Mouse (Mus musculus) midbrain, embryonic 11.5 days (tissue): ENCODE measurements at regions not wholly inside any gene's neighbourhood (a gene's known extent, or its start where the extent isn't known, plus 50 kb on each side); places are given as distances from the start of the nearest gene placed in this dataset.
A peak's percentile ranks its signal among the peaks of the same experiment; 100 is the strongest.

Source experiments
- ATAC-seq: fragments of 200-750 bp; cut with Nextera tagmentation; 2 replicates; pipeline ENCODE4 v1.8.0; 2017; ENCODE audit warnings: moderate TSS enrichment, moderate library complexity; ENCODE audit not compliant: low FRiP score
- DNase-seq: peaks from one replicate; pipeline ENCODE4 v3.0.0; 2015; ENCODE audit warnings: low spot score; ENCODE audit errors: missing footprints
- H3K27ac ChIP-seq: fragments of 300-500 bp; sonication (generic); 2 replicates; pipeline ENCODE4 v1.5.1; 2014; ENCODE audit warnings: low read depth, low read length
- H3K27me3 ChIP-seq: fragments of 300-500 bp; sonication (generic); 2 replicates; pipeline ENCODE4 v1.6.1; 2014; ENCODE audit warnings: mild to moderate bottlenecking, low read length, moderate library complexity, mixed read lengths; ENCODE audit not compliant: control insufficient read depth, insufficient read depth
- H3K36me3 ChIP-seq: fragments of 300-500 bp; sonication (generic); 2 replicates; pipeline ENCODE4 v1.6.1; 2014; ENCODE audit warnings: mild to moderate bottlenecking, low read length, moderate library complexity, mixed read lengths; ENCODE audit not compliant: control insufficient read depth, insufficient read depth
- H3K4me1 ChIP-seq: fragments of 300-500 bp; sonication (generic); 2 replicates; pipeline ENCODE4 v1.6.1; 2014; ENCODE audit warnings: low read length; ENCODE audit not compliant: control insufficient read depth, insufficient read depth
- H3K4me2 ChIP-seq: fragments of 300-500 bp; sonication (generic); 2 replicates; pipeline ENCODE4 v1.6.1; 2014; ENCODE audit warnings: mild to moderate bottlenecking, moderate library complexity
- H3K4me3 ChIP-seq: fragments of 300-500 bp; sonication (generic); 2 replicates; pipeline ENCODE4 v1.5.1; 2014; ENCODE audit warnings: low read depth, low read length
- H3K9ac ChIP-seq: fragments of 300-500 bp; sonication (generic); 2 replicates; pipeline ENCODE4 v1.6.1; 2014; ENCODE audit warnings: low read length
- H3K9me3 ChIP-seq: fragments of 300-500 bp; sonication (generic); 2 replicates; pipeline ENCODE4 v1.6.1; 2016; ENCODE audit warnings: low read length; ENCODE audit not compliant: control insufficient read depth
- WGBS: fragments of 180-500 bp; shearing (Covaris S2); extraction: QIAGEN DNeasy Blood & Tissue Kit; methylation state at CpG from one replicate; pipeline ENCODE4 v1.1.7; 2014; 5-methylcytosine and 5-hydroxymethylcytosine counted together

DNA sequence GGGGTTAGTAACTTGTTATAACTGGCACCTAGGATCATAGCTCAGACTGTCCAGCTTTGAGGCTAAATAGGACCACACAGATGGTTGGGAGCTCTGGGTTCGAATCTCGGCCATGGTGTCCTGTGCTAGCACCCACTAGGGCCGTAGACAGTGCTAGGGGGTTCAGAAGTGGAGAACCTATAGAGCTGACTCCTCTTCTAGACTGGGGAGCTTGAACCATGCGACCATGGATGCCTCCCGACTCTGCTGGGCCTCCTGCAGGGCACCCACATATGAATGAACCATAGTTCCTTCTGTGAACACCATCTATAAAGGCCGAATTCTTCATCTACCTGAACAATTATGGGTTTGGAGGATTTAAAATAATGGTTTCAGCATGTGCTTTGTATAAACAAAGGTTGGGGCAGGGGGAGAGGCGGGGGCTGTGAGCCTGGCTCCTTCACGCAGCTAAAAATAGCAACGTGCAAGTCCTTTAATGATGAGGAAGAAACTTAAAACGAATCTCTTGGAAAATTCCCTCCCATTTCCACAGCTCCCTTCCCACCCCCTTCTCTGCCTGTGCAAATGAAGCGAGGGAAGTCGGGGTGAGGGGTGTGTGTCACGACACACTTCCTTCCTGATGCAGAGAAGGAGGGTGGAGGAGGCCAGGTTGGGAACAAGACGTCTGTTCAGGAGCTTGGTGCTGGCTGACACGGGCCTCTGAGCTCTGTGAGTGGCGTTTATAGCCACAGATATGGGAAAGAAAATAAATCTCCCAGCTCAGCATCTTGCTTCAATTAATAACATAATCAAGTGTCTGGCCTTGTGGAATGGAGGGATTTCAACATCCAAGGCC is 71.6 kb downstream of the Syf2 start:
- WGBS = 73% methylated on average over 16 of the region's 16 CpGs
- Histone ChIP-seq H3K4me1 (no peaks in the 10 kb centered on the region), H3K4me2 (no peak overlapping the region), H3K36me3 (no peaks in the 10 kb centered on the region), H3K4me3 (no peak overlapping the region), H3K9ac (no peak overlapping the region), H3K27me3 (no peaks in the 10 kb centered on the region), H3K27ac (no peak overlapping the region), H3K9me3 (no peaks in the 10 kb centered on the region)
- DNase-seq = no peak
- ATAC-seq = no peak

DNA sequence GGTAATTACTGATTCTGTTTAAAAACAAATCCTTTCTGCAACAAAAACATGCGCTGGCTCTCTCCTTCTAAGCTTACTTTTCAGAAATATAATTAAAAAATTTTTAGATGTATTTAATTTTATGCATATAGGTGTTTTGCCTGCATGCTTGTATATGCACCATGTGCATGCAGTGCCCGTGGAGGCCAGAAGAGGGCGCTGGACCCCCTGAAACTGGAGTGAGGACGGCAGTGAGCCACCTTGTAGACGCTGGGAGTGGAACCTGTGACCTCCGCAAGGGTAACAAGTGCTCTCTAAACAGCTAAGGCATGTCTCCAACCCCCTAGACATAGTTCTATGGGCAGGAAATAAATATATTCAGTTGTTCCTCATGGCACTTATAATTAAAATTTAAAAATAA is 80.7 kb downstream of the Syf2 start:
- Histone ChIP-seq H3K9me3 (no peaks in the 10 kb centered on the region), H3K27me3 (no peaks in the 10 kb centered on the region; the same call in 1 of the 2 replicates), H3K36me3 (no peaks in the 10 kb centered on the region), H3K4me2 (no peak overlapping the region), H3K27ac (no peak overlapping the region), H3K4me1 (peaks cover 5% of the 10 kb centered on the region), H3K9ac (no peak overlapping the region), H3K4me3 (no peak overlapping the region)
- 79% methylated on average over 6 of the region's 6 CpGs for WGBS
- ATAC-seq (no peak), DNase-seq (no peak)

DNA sequence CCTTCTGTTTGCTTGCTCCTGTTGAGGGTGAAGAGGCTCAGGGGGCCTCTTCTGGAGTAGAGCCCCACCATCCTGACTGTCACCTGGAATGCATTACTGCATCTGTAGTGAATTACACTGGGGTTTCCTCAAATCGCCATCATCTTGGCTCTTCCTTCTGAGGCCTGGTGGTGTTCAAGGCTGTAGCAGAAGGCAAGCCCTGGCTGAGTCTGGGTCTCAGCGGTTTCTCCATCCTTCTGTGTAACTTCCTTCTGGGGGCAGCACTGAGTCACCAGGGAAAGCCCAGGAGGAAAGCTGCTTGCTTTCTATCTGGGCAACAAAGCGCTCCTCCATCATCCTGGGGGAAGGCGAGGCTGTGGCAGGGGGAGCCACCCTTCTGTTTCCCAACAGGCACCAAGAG is 82.2 kb downstream of the Syf2 start:
- Histone ChIP-seq H3K4me2 (no peak overlapping the region), H3K9ac (no peak overlapping the region), H3K27me3 (no peaks in the 10 kb centered on the region; the same call in 1 of the 2 replicates), H3K27ac (no peak overlapping the region), H3K36me3 (no peaks in the 10 kb centered on the region), H3K4me3 (no peak overlapping the region), H3K4me1 (peaks cover 5% of the 10 kb centered on the region), H3K9me3 (no peaks in the 10 kb centered on the region)
- ATAC-seq (no peak), DNase-seq (no peak)
- 76% methylated on average over 4 of the region's 4 CpGs for WGBS

DNA sequence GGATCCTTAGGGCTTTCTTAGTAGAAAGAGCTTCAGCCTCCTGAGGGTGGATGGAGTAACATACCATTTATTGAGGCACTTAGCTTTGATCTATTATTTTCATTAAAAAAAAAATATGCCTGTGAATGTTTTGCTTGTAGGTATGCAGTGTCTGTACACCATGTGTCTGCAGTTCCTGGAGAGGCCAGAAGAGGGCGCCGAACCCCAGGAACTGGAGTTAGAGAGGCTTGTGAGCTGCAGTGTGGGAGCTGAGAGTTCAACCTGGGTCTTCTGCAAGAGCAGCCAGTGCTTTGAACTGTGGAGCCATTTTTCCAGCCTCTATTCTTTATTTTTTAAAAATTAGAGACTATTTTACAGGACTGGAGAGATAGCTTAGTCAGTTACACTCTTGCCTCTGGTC is 83.2 kb downstream of the Syf2 start:
- ATAC-seq (no peak), DNase-seq (peak; percentile 83)
- 50% methylated on average over 2 of the region's 2 CpGs for WGBS
- no peak overlapping the region for H3K4me2 ChIP-seq
- no peak overlapping the region for H3K4me3 ChIP-seq
- H3K9ac ChIP-seq = no peak overlapping the region
- no peak overlapping the region for H3K27ac ChIP-seq
- H3K9me3 ChIP-seq = no peaks in the 10 kb centered on the region
- no peaks in the 10 kb centered on the region; the same call in 1 of the 2 replicates for H3K27me3 ChIP-seq
- H3K36me3 ChIP-seq = no peaks in the 10 kb centered on the region
- H3K4me1 ChIP-seq = peaks cover 5% of the 10 kb centered on the region

DNA sequence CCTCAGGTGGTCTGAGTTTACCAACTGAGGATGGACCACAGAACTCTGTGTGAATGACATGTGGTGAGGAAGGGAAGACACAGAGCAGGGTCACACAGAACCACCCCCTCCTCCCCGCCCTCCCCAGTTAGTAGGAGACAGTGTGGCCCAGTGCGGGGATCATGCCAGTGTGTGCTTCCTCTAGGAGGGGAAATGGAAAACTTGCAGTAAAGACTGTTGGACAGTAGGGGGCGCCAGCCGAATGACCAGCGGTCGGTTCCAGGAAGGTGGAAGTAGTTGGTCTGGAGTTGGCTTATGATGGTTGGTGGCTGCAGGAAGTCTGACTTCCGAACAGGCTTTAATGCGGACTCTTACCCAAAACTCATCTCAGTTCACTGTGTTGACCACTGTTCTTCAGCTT is 87.3 kb downstream of the Syf2 start:
- 24% methylated on average over 8 of the region's 8 CpGs for WGBS
- no peak overlapping the region for H3K9ac ChIP-seq
- ATAC-seq = no peak
- H3K4me2 ChIP-seq = no peak overlapping the region
- H3K4me3 ChIP-seq = no peak overlapping the region
- H3K36me3 ChIP-seq = no peaks in the 10 kb centered on the region
- no peaks in the 10 kb centered on the region for H3K9me3 ChIP-seq
- no peaks in the 10 kb centered on the region for H3K4me1 ChIP-seq
- H3K27ac ChIP-seq = no peak overlapping the region
- peak; percentile 85 for DNase-seq
- no peaks in the 10 kb centered on the region; the same call in 1 of the 2 replicates for H3K27me3 ChIP-seq

DNA sequence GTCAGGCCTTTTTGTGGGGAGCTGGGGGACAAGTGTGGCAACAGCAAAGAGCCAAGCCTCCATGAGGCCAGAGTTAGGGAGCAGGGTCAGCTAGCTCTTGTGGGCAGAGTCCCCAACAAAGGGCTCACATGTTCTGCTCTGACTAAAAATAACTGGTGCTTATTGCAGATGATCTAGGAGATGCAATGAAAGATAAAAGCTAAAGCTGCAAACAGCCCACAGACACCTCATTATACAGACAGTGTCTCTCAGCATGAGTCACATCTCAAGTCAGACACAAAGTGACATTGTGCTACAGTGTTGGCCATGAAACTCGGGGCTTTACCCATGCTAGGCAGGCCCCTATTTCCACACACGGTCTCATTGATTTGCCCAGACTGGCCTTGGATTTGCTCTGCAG is 88.4 kb downstream of the Syf2 start:
- H3K27ac ChIP-seq = no peak overlapping the region
- ATAC-seq (no peak), DNase-seq (no peak)
- no peak overlapping the region for H3K4me3 ChIP-seq
- WGBS = 79% methylated on average over 2 of the region's 2 CpGs
- H3K9me3 ChIP-seq = no peaks in the 10 kb centered on the region; the same call in 1 of the 2 replicates
- H3K4me1 ChIP-seq = no peaks in the 10 kb centered on the region
- no peaks in the 10 kb centered on the region; the same call in 1 of the 2 replicates for H3K27me3 ChIP-seq
- no peak overlapping the region for H3K4me2 ChIP-seq
- no peaks in the 10 kb centered on the region for H3K36me3 ChIP-seq
- H3K9ac ChIP-seq = no peak overlapping the region

DNA sequence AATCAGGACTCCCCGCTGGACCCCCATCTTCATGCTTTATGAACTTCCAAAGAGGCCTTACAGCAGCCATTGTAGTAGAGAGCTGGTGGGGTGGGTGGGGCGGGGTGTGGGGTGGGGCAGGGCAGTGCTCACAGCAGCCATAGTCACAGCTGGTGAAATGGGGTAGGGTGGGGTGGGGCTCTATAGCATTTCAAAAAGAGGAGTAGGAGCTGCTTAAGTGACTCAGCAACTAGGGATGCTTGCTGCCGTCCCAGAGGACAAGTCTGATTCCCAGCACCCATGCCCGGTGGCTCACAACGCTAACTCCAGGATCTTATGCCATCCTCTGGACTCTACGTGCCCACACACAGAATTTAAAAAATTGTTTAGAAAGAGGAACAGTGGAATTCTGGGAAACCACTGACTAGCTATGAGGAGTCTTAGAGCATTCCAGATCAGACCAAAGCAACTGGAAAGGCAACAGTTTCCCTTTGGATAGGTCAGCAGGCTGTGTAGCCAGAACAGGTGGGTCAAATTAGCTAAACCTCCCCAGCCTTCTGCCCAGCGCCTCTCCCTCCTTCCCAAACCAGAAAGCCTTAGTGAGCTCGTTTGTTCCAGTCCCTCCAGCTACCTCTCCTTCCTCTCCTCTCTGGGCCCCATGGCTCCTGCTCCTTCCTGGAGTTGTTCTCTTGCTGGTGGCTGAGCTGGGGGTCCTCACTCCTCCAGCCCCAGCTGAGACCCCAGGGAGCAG is 89.7 kb downstream of the Syf2 start:
- Histone ChIP-seq H3K27me3 (no peaks in the 10 kb centered on the region), H3K9me3 (no peaks in the 10 kb centered on the region; the same call in 1 of the 2 replicates), H3K36me3 (no peaks in the 10 kb centered on the region), H3K27ac (no peak overlapping the region), H3K4me2 (no peak overlapping the region), H3K4me3 (no peak overlapping the region), H3K4me1 (no peaks in the 10 kb centered on the region), H3K9ac (no peak overlapping the region)
- 83% methylated on average over 8 of the region's 8 CpGs for WGBS
- DNase-seq (peak; percentile 65), ATAC-seq (no peak)

DNA sequence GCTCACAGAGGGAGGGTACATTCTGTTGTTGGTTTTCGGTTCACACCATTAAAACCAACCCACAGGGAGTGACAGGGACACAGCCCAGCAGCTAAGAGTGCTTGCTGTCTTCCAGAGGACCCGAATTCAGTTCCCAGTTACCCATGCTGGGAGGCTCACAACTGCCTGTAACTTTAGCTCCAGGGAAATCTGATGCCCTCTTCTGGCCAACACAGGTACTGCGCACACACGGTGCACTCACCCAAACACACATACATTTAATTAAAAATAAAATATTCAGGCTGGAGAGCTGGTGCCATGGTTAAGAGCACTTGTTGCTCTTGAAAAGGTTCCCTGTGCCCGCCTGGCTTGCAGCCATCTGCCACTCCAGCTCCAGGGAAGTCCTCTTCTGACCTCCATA is 92.5 kb downstream of the Syf2 start:
- ATAC-seq (no peak), DNase-seq (no peak)
- Histone ChIP-seq H3K36me3 (no peaks in the 10 kb centered on the region), H3K27me3 (no peaks in the 10 kb centered on the region), H3K9me3 (no peaks in the 10 kb centered on the region; the same call in 1 of the 2 replicates), H3K9ac (no peak overlapping the region), H3K4me3 (no peak overlapping the region), H3K27ac (no peak overlapping the region), H3K4me1 (no peaks in the 10 kb centered on the region), H3K4me2 (no peak overlapping the region)
- 93% methylated on average over 5 of the region's 5 CpGs for WGBS

DNA sequence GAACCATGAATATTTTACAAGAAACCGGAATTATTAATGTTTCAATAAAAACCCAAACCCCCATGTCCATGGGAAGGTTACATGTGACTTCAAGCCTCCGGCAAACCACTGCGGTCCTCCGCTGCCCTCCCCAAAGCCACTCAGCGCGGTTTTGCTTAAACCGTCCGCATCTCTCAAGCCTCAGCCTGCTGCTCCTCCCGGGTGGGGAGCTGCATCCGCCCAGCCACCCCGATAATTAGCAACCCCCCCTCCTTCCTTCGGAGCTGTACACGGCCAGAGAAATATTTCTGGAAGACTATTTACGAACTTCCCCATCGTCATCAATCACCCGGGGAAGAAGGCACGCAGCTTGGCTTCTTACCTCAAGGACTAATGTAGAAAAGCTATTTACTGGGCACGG is 94.7 kb upstream of the Runx3 start:
- DNase-seq (no peak), ATAC-seq (no peak)
- H3K9ac ChIP-seq = no peak overlapping the region
- peaks cover 2% of the 10 kb centered on the region; the same call in 1 of the 2 replicates for H3K27me3 ChIP-seq
- H3K9me3 ChIP-seq = no peaks in the 10 kb centered on the region; the same call in 1 of the 2 replicates
- no peak overlapping the region for H3K4me2 ChIP-seq
- no peak overlapping the region for H3K27ac ChIP-seq
- H3K4me1 ChIP-seq = no peaks in the 10 kb centered on the region
- no peaks in the 10 kb centered on the region for H3K36me3 ChIP-seq
- 88% methylated on average over 18 of the region's 18 CpGs for WGBS
- H3K4me3 ChIP-seq = no peak overlapping the region
